ENCODE assay signal across 8 mouse cellular contexts in genomic region chr14:114567673-114568309, GRCm38 (mm10).
DNase-seq lines count a peak whose midpoint lies in the region; ATAC-seq lines count a peak whose summit lies in the region.

No protein-coding gene starts in this region.

- H3K4me3 ChIP-seq in embryonic facial prominence, embryonic 12.5 days, result no peak overlapping the region
- no peak overlapping the region for H3K4me3 ChIP-seq in hindbrain, embryonic 11.5 days (ENCODE audit: low read depth, low read length)
- peak overlapping the region; percentile 15 for H3K4me3 ChIP-seq in stomach, embryonic 14.5 days (ENCODE audit: low read depth, low read length)

- no peaks in the 10 kb centered on the region for H3K36me3 ChIP-seq in embryonic facial prominence, embryonic 12.5 days
- H3K36me3 ChIP-seq in hindbrain, embryonic 11.5 days (ENCODE audit: control insufficient read depth, insufficient read depth, low read length), result no peaks in the 10 kb centered on the region
- H3K36me3 ChIP-seq in stomach, embryonic 14.5 days (ENCODE audit: control insufficient read depth, insufficient read depth, low read length), result no peaks in the 10 kb centered on the region

- H3K9me3 ChIP-seq in embryonic facial prominence, embryonic 12.5 days, result no peaks in the 10 kb centered on the region
- H3K9me3 ChIP-seq in hindbrain, embryonic 11.5 days (ENCODE audit: control insufficient read depth, low read length), result no peaks in the 10 kb centered on the region
- H3K9me3 ChIP-seq in stomach, embryonic 14.5 days (ENCODE audit: control insufficient read depth, low read depth, low read length), result no peaks in the 10 kb centered on the region

- 20% methylated on average over 14 of the region's 14 CpGs for WGBS in embryonic facial prominence, embryonic 12.5 days
- WGBS in hindbrain, embryonic 11.5 days, result 21% methylated on average over 14 of the region's 14 CpGs
- 11% methylated on average over 14 of the region's 14 CpGs for WGBS in stomach, embryonic 14.5 days

- ATAC-seq in embryonic facial prominence, embryonic 12.5 days (ENCODE audit: insufficient number of reproducible peaks, insufficient read depth, low FRiP score, low TSS enrichment), result no peak
- peak; percentile 73 for ATAC-seq in hindbrain, embryonic 11.5 days (ENCODE audit: low FRiP score)
- peak; percentile 58 for ATAC-seq in megakaryocyte progenitor cell, adult 5-6 weeks (replicated peaks; ENCODE audit: poor library complexity)
- ATAC-seq in stomach, embryonic 14.5 days (ENCODE audit: insufficient number of reproducible peaks, insufficient read depth, low FRiP score, low read depth), result no peak
- no peak; the same call in 1 of the 2 replicates for ATAC-seq in granulocyte monocyte progenitor cell, adult 5-6 weeks (replicated peaks; ENCODE audit: poor library complexity, severe bottlenecking)

- no peaks in the 10 kb centered on the region for H3K4me1 ChIP-seq in embryonic facial prominence, embryonic 12.5 days
- H3K4me1 ChIP-seq in hindbrain, embryonic 11.5 days (replicated peaks; ENCODE audit: control insufficient read depth, insufficient read depth, low read length), result no peaks in the 10 kb centered on the region
- no peaks in the 10 kb centered on the region for H3K4me1 ChIP-seq in stomach, embryonic 14.5 days (ENCODE audit: control insufficient read depth, insufficient read depth, low read length)

- no peaks in the 10 kb centered on the region for H3K27me3 ChIP-seq in embryonic facial prominence, embryonic 12.5 days
- H3K27me3 ChIP-seq in hindbrain, embryonic 11.5 days (ENCODE audit: control insufficient read depth, insufficient read depth, low read length), result no peaks in the 10 kb centered on the region
- H3K27me3 ChIP-seq in stomach, embryonic 14.5 days (ENCODE audit: control insufficient read depth, insufficient read depth, low read length), result no peaks in the 10 kb centered on the region

- no peak overlapping the region for H3K9ac ChIP-seq in embryonic facial prominence, embryonic 12.5 days
- H3K9ac ChIP-seq in hindbrain, embryonic 11.5 days (ENCODE audit: low read depth, low read length), result no peak overlapping the region
- no peak overlapping the region for H3K9ac ChIP-seq in stomach, embryonic 14.5 days (replicated peaks; ENCODE audit: low read depth, low read length)

- peak; percentile 68 for DNase-seq in A20 (ENCODE audit: low read depth, low spot score)
- DNase-seq in Muller cell, postnatal 12 days (ENCODE audit: inconsistent ontology term), result peak; percentile 61
- peak; percentile 87 for DNase-seq in hindbrain, embryonic 11.5 days (ENCODE audit: low spot score)
- DNase-seq in layer of hippocampus, postnatal 10 days (ENCODE audit: low spot score in 2 of 2), result peak; percentile 85 to 88

- H3K4me2 ChIP-seq in embryonic facial prominence, embryonic 12.5 days (replicated peaks), result peak overlapping the region; percentile 20; the same call in 1 of the 2 replicates
- peak overlapping the region; percentile 29 for H3K4me2 ChIP-seq in hindbrain, embryonic 11.5 days (replicated peaks; ENCODE audit: low read depth, low read length)
- peak overlapping the region; percentile 24 for H3K4me2 ChIP-seq in stomach, embryonic 14.5 days (replicated peaks; ENCODE audit: low read depth, low read length)

- no peak overlapping the region for H3K27ac ChIP-seq in embryonic facial prominence, embryonic 12.5 days
- no peak overlapping the region for H3K27ac ChIP-seq in hindbrain, embryonic 11.5 days (ENCODE audit: low read depth, low read length)
- H3K27ac ChIP-seq in stomach, embryonic 14.5 days (ENCODE audit: low read length), result no peak overlapping the region

Comparison
In these comparisons a context has a peak if more than half of its experiments do, and no peak if none do; other contexts are left out.
1. ATAC-seq: peak in hindbrain, embryonic 11.5 days (single experiment) and megakaryocyte progenitor cell, adult 5-6 weeks (single experiment); none in embryonic facial prominence, embryonic 12.5 days (single experiment), stomach, embryonic 14.5 days (single experiment) and granulocyte monocyte progenitor cell, adult 5-6 weeks (single experiment).
2. Peak in every context shown above with its lines, with median percentiles within 50 percentile points of each other: DNase-seq and H3K4me2 ChIP-seq.